1 mouse cellular context compared by ENCODE assay signal in the genomic region with DNA sequence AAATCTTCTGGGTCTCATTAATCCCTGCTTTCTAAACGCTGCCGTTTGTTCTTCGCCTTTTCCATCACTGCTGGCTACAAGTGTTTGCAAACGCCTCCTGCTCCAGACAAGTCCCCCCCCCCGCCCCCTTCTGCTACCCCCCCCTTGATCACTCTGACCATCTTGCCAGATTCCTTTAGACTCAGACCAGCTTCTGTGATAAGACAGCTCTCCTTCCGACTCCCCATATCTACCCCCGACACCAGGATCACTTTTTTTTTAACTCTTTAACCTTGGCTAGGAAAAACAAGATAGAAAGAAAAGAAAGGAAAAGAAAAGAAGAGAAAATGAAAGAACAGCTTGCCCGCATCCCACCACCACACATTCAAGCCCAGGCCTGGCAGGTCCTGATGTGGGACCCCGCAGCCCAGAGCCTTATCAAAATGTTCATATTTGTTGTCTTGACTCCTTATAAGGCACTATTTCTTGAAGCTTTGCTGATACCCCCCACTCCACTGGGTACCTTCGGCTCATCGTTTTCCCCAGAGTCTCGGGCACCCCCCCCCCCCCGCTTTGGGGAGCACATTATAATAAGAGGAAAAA.
TF ChIP-seq lines count a peak whose summit lies in the region.

No protein-coding gene starts in this region.

TF ChIP-seq in MEL, 35 proteins besides CTCF, POLR2A, EP300 and RAD21 (continued from another document):
- no peak for TF ChIP-seq JUND (IDR thresholded peaks at IDR 0.05; ENCODE audit: low read depth, low read length)
- TF ChIP-seq GATA1 (IDR thresholded peaks at IDR 0.05; ENCODE audit: low read depth, low read length), result peak; percentile 81
- TF ChIP-seq RCOR1 (IDR thresholded peaks at IDR 0.05; ENCODE audit: low read depth, low read length), result peak; percentile 74
- TF ChIP-seq BHLHE40 (IDR thresholded peaks at IDR 0.05; ENCODE audit: borderline replicate concordance, low read depth, low read length), result no peak
- TF ChIP-seq MYB (IDR thresholded peaks at IDR 0.05; ENCODE audit: low read depth, low read length), result no peak
- no peak for TF ChIP-seq MEF2A (IDR thresholded peaks at IDR 0.05; ENCODE audit: extremely low read depth, insufficient replicate concordance, low read depth, low read length, poor library complexity, severe bottlenecking)
- no peak; the same call in 1 of the 2 replicates for TF ChIP-seq KAT2A (conservative IDR thresholded peaks at IDR 0.05; ENCODE audit: low read depth, low read length)
- no peak for TF ChIP-seq ELF1 (IDR thresholded peaks at IDR 0.05; ENCODE audit: low read depth, low read length)
TF ChIP-seq in MEL: peak in this region for 9.
